Comparison of ENCODE assay signal across 17 mouse cellular contexts in genomic region chrX:143064288-143064687, GRCm38 (mm10). TPM values are rescaled to one million over a fixed set of nuclear protein-coding genes. Genes with fewer than 3 reads are reported as not detected.
DNase-seq lines count a peak whose midpoint lies in the region; ATAC-seq and TF ChIP-seq lines count a peak whose summit lies in the region.
"Had no signal": no experiment of that assay in that cellular context is flagged by ENCODE, and none has a peak within 500 bp of the region (broad histone marks: within the 10 kb centered on the region; RNA-seq: fewer than 3 reads in every experiment).

No protein-coding gene starts in this region.

- H3K36me3 ChIP-seq in heart, adult 2 months (ENCODE audit: control insufficient read depth, insufficient read depth, low read length): no peaks in the 10 kb centered on the region
- no peaks in the 10 kb centered on the region for H3K36me3 ChIP-seq in midbrain, embryonic 13.5 days
- H3K36me3 ChIP-seq in midbrain, embryonic 11.5 days (ENCODE audit: control insufficient read depth, insufficient read depth, low read length): no peaks in the 10 kb centered on the region
- H3K36me3 ChIP-seq in intestine, embryonic 15.5 days: no peaks in the 10 kb centered on the region
- no peaks in the 10 kb centered on the region for H3K36me3 ChIP-seq in stomach, embryonic 16.5 days (ENCODE audit: control insufficient read depth, insufficient read depth, low read length)
- H3K36me3 ChIP-seq: midbrain, embryonic 12.5 days had no signal

- 73% methylated on average over 9 of the region's 9 CpGs for WGBS in heart, adult 2 months
- WGBS in midbrain, embryonic 13.5 days: 70% methylated on average over 9 of the region's 9 CpGs
- WGBS in midbrain, embryonic 11.5 days: 87% methylated on average over 8 of the region's 9 CpGs
- 58% methylated on average over 9 of the region's 9 CpGs for WGBS in intestine, embryonic 15.5 days
- 48% methylated on average over 9 of the region's 9 CpGs for WGBS in stomach, embryonic 16.5 days

- TF ChIP-seq POLR2A in heart, adult 2 months (IDR thresholded peaks at IDR 0.05; ENCODE audit: insufficient read depth, low read depth, low read length): no peak

- H3K79me2 ChIP-seq in heart, adult 2 months (replicated peaks; ENCODE audit: control insufficient read depth, insufficient read depth, low read length): no peaks in the 10 kb centered on the region

- ATAC-seq in midbrain, embryonic 13.5 days: peak; percentile 53; the same call in 1 of the 2 replicates
- no peak for ATAC-seq in midbrain, embryonic 11.5 days (ENCODE audit: low FRiP score)
- ATAC-seq in intestine, embryonic 15.5 days: peak; percentile 30
- ATAC-seq in stomach, embryonic 16.5 days (ENCODE audit: insufficient read depth, low FRiP score): peak; percentile 74; the same call in 1 of the 2 replicates
- ATAC-seq: hindbrain, embryonic 16.5 days had no signal

- no peaks in the 10 kb centered on the region for H3K27me3 ChIP-seq in heart, adult 2 months (ENCODE audit: control insufficient read depth, insufficient read depth, low read length)
- H3K27me3 ChIP-seq in midbrain, embryonic 13.5 days: peaks cover 35% of the 10 kb centered on the region; the same call in 1 of the 2 replicates
- H3K27me3 ChIP-seq in midbrain, embryonic 11.5 days (ENCODE audit: control insufficient read depth, insufficient read depth, low read length): peaks cover 4% of the 10 kb centered on the region
- H3K27me3 ChIP-seq in intestine, embryonic 15.5 days (replicated peaks): no peaks in the 10 kb centered on the region; the same call in none of the 2 replicates
- H3K27me3 ChIP-seq in stomach, embryonic 16.5 days (ENCODE audit: control insufficient read depth, insufficient read depth, low read length): peaks cover 4% of the 10 kb centered on the region; the same call in 1 of the 2 replicates

- H3K4me2 ChIP-seq in midbrain, embryonic 13.5 days (replicated peaks): no peak overlapping the region
- H3K4me2 ChIP-seq in midbrain, embryonic 11.5 days: no peak overlapping the region
- H3K4me2 ChIP-seq in intestine, embryonic 15.5 days (replicated peaks): no peak overlapping the region
- H3K4me2 ChIP-seq in stomach, embryonic 16.5 days (ENCODE audit: low read depth, low read length): no peak overlapping the region
- H3K4me2 ChIP-seq: midbrain, embryonic 12.5 days had no signal

- H3K9me3 ChIP-seq in midbrain, embryonic 13.5 days: no peaks in the 10 kb centered on the region
- H3K9me3 ChIP-seq in midbrain, embryonic 11.5 days (ENCODE audit: control insufficient read depth, low read length): no peaks in the 10 kb centered on the region
- no peaks in the 10 kb centered on the region for H3K9me3 ChIP-seq in intestine, embryonic 15.5 days
- no peaks in the 10 kb centered on the region for H3K9me3 ChIP-seq in stomach, embryonic 16.5 days (replicated peaks; ENCODE audit: control insufficient read depth, low read length)
- H3K9me3 ChIP-seq: midbrain, embryonic 12.5 days had no signal

- no peak overlapping the region for H3K27ac ChIP-seq in heart, adult 2 months
- no peak overlapping the region for H3K27ac ChIP-seq in midbrain, embryonic 13.5 days
- no peak overlapping the region for H3K27ac ChIP-seq in midbrain, embryonic 11.5 days (ENCODE audit: low read depth, low read length)
- peak overlapping the region; percentile 37; the same call in 1 of the 2 replicates for H3K27ac ChIP-seq in intestine, embryonic 15.5 days
- peak overlapping the region; percentile 76 for H3K27ac ChIP-seq in stomach, embryonic 16.5 days (ENCODE audit: low read length)
- H3K27ac ChIP-seq: gastrocnemius, adult 2 months; kidney, postnatal 0 days; midbrain, embryonic 12.5 days had no signal

- TF ChIP-seq EP300 in heart, adult 2 months (IDR thresholded peaks at IDR 0.05; ENCODE audit: insufficient read depth, low read depth, low read length): no peak

- intact Hi-C loops in heart, adult 2 months (cut with DNase I): no loop called here

- no peaks in the 10 kb centered on the region; the same call in 1 of the 2 replicates for H3K4me1 ChIP-seq in heart, adult 2 months (ENCODE audit: control insufficient read depth, insufficient read depth, low read length)
- H3K4me1 ChIP-seq in midbrain, embryonic 13.5 days (replicated peaks): no peaks in the 10 kb centered on the region
- H3K4me1 ChIP-seq in midbrain, embryonic 11.5 days (ENCODE audit: control insufficient read depth, insufficient read depth, low read length): no peaks in the 10 kb centered on the region
- no peaks in the 10 kb centered on the region for H3K4me1 ChIP-seq in intestine, embryonic 15.5 days (replicated peaks)
- peaks cover 12% of the 10 kb centered on the region; the same call in 1 of the 2 replicates for H3K4me1 ChIP-seq in stomach, embryonic 16.5 days (ENCODE audit: control insufficient read depth, insufficient read depth, low read length)

- H3K9ac ChIP-seq in heart, adult 2 months (ENCODE audit: low read depth, low read length): no peak overlapping the region
- no peak overlapping the region for H3K9ac ChIP-seq in midbrain, embryonic 13.5 days (replicated peaks)
- no peak overlapping the region for H3K9ac ChIP-seq in midbrain, embryonic 11.5 days (ENCODE audit: low read length)
- H3K9ac ChIP-seq in intestine, embryonic 15.5 days: no peak overlapping the region
- no peak overlapping the region for H3K9ac ChIP-seq in stomach, embryonic 16.5 days (ENCODE audit: low read length)
- H3K9ac ChIP-seq: midbrain, embryonic 12.5 days had no signal

- TF ChIP-seq CTCF in heart, adult 2 months (IDR thresholded peaks at IDR 0.05): no peak

- H3K4me3 ChIP-seq in heart, adult 2 months: no peak overlapping the region
- no peak overlapping the region for H3K4me3 ChIP-seq in midbrain, embryonic 13.5 days (replicated peaks)
- no peak overlapping the region for H3K4me3 ChIP-seq in midbrain, embryonic 11.5 days (ENCODE audit: low read depth, low read length)
- H3K4me3 ChIP-seq in intestine, embryonic 15.5 days (replicated peaks): no peak overlapping the region
- H3K4me3 ChIP-seq in stomach, embryonic 16.5 days (replicated peaks; ENCODE audit: low read length): no peak overlapping the region
- H3K4me3 ChIP-seq: erythroblast, embryonic 14.5 days; gastrocnemius, adult 2 months; midbrain, embryonic 12.5 days; myocyte had no signal

- DNase-seq in heart, adult 11 months: peak; percentile 74
- no peak for DNase-seq in heart, adult 2 months
- no peak for DNase-seq in midbrain, embryonic 11.5 days (ENCODE audit: low spot score, missing footprints)
- DNase-seq in kidney, adult 18-20 months: no peak
- DNase-seq in adrenal gland, adult 18-20 months (ENCODE audit: low spot score in 2 of 2): no peak
- DNase-seq: adrenal gland, adult 8-10 months; cerebellum, adult 2 months had no signal

RNA-seq across cellular contexts. Expression of gene Rtl9, which starts 35.1 kb away (rescaled TPM):
- under 1 TPM in 1 of 2 experiments, not detected in 1; 0.23 TPM for total RNA-seq in heart, adult 2 months (2021)
- polyA plus RNA-seq in heart, adult 2 months (2012; rRNA removed): 0.10 and 0.35 TPM in 2 replicates
- 0.34 and 0.35 TPM in 2 replicates for polyA plus RNA-seq in midbrain, embryonic 13.5 days (2015; fragmentation: Nextera tagmentation; extraction: Ambion mirVana)
- 0.26 and 0.44 TPM in 2 replicates for polyA plus RNA-seq in midbrain, embryonic 11.5 days (2014; fragmentation: Nextera tagmentation; extraction: Ambion mirVana)
- 0.39 and 0.45 TPM in 2 replicates for polyA plus RNA-seq in intestine, embryonic 15.5 days (2015; fragmentation: Nextera tagmentation; extraction: Ambion mirVana)
- 1.0 and 1.1 TPM in 2 replicates for polyA plus RNA-seq in stomach, embryonic 16.5 days (2015; fragmentation: Nextera tagmentation; extraction: Ambion mirVana)
- under 1 TPM in 1 of 2 experiments, not detected in 1; 0.13 TPM for total RNA-seq in adrenal gland, adult 18-20 months (2021)
- polyA plus RNA-seq: erythroblast, embryonic 14.5 days; thymus, postnatal 0 days had no signal

Comparison
In these comparisons a context has a peak if more than half of its experiments do, and no peak if none do; other contexts are left out.
1. H3K27ac ChIP-seq: peak in intestine, embryonic 15.5 days (single experiment) and stomach, embryonic 16.5 days (single experiment); none in heart, adult 2 months (single experiment), midbrain, embryonic 13.5 days (single experiment) and midbrain, embryonic 11.5 days (single experiment).